Mouse (Mus musculus) forebrain, postnatal 0 days (tissue): Measurements from ENCODE around the gene Rnf26. TPM values are rescaled to one million over a fixed set of nuclear protein-coding genes. Genes with fewer than 3 reads are reported as not detected.

ENCODE experiments used
- ATAC-seq: fragments of 200-750 bp; cut with Nextera tagmentation; 2 replicates; pipeline ENCODE4 v1.8.0; 2017; ENCODE audit warnings: mild to moderate bottlenecking, moderate library complexity
- DNase-seq: peaks from one replicate; pipeline ENCODE4 v3.0.0-alpha.2; 2015
- H3K27ac ChIP-seq: fragments of 300-500 bp; sonication (generic); 2 replicates; pipeline ENCODE4 v1.5.1; 2014; ENCODE audit warnings: low read depth, mild to moderate bottlenecking, antibody characterized with exemption, low read length, moderate library complexity, mixed read lengths
- H3K27me3 ChIP-seq: fragments of 300-500 bp; sonication (generic); 2 replicates; pipeline ENCODE4 v1.6.1; 2014; ENCODE audit warnings: mild to moderate bottlenecking, low read length, mixed read lengths; ENCODE audit not compliant: insufficient read depth
- H3K36me3 ChIP-seq: fragments of 300-500 bp; sonication (generic); 2 replicates; pipeline ENCODE4 v1.6.1; 2014; ENCODE audit warnings: mild to moderate bottlenecking, moderate library complexity; ENCODE audit not compliant: insufficient read depth
- H3K4me1 ChIP-seq: fragments of 300-500 bp; sonication (generic); 2 replicates; pipeline ENCODE4 v1.6.1; 2014; ENCODE audit warnings: antibody characterized with exemption; ENCODE audit not compliant: insufficient read depth
- H3K4me2 ChIP-seq: fragments of 300-500 bp; sonication (generic); 2 replicates; pipeline ENCODE4 v1.6.1; 2014; ENCODE audit warnings: low read depth, mild to moderate bottlenecking, moderate library complexity
- H3K4me3 ChIP-seq: fragments of 300-500 bp; sonication (generic); 2 replicates; pipeline ENCODE4 v1.5.1; 2014; ENCODE audit warnings: low read depth, low read length, mixed read lengths
- H3K9ac ChIP-seq: fragments of 300-500 bp; sonication (generic); 2 replicates; pipeline ENCODE4 v1.6.1; 2014; ENCODE audit warnings: mild to moderate bottlenecking
- H3K9me3 ChIP-seq: fragments of 300-500 bp; sonication (generic); 2 replicates; pipeline ENCODE4 v1.6.1; 2016; ENCODE audit warnings: low read length
- CTCF ChIP-seq: sonication (generic); IDR thresholded peaks from 2 replicates; pipeline ENCODE4 v1.5.1; 2016; ENCODE audit warnings: antibody characterized with exemption, control low read depth, low read depth
- WGBS: fragments of 180-500 bp; shearing (Covaris S2); extraction: QIAGEN DNeasy Blood & Tissue Kit; methylation state at CpG from one replicate; pipeline ENCODE4 v1.1.7; 2014; 5-methylcytosine and 5-hydroxymethylcytosine counted together
- polyA plus RNA-seq: library from polyadenylated mRNA; unstranded; fragments of >200 nt; fragmentation: Nextera tagmentation; extraction: Ambion mirVana; gene quantifications from 2 replicates; pipeline ENCODE4 v1.2.1, GENCODE M21; 2015
- total RNA-seq: library from RNA; depleted of rRNA; stranded (reverse); fragments of >200 nt; gene quantifications from 2 replicates; pipeline ENCODE4 v1.2.3, GENCODE M21; 2014

Gene Rnf26
- total and polyA plus RNA-seq, 2 experiments from 2014 or later, result 16.0 to 38.8 TPM

DNA sequence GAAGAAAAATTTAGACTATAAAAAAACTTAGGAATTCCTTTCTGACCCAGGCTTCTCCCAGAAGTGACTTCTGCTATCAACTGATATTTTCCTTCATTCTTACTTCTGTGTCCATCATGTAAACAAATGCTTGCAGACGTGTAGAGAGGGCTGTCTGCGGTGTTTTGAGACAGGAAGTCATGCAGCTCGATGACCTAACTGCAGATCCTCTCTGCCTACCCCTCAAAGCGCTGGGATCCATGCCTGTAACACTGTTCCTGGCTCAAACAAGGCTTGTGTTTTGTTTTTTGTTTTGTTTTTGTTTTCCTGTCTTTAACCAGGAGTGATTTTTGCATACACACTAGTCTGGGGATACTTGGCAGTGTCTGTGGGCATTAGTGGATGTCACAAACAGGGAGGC, 24.5 kb upstream of the Rnf26 start:
- H3K36me3 ChIP-seq, result 0 out of 2 replicates have a peak, but pooled peaks cover 3% of the 10 kb centered on the region
- no peak overlapping the region for H3K27ac ChIP-seq
- WGBS, result 67% methylated on average over 4 of the region's 4 CpGs
- H3K27me3 ChIP-seq, result peaks cover 16% of the 10 kb centered on the region
- no peaks in the 10 kb centered on the region for H3K9me3 ChIP-seq
- DNase-seq, result no peak
- H3K4me1 ChIP-seq, result peaks cover 8% of the 10 kb centered on the region; the same call in 1 of the 2 replicates
- ATAC-seq, result no peak
- no peak overlapping the region for H3K4me2 ChIP-seq
- H3K4me3 ChIP-seq, result no peak overlapping the region
- H3K9ac ChIP-seq, result no peak overlapping the region
- no peak for TF ChIP-seq CTCF

DNA sequence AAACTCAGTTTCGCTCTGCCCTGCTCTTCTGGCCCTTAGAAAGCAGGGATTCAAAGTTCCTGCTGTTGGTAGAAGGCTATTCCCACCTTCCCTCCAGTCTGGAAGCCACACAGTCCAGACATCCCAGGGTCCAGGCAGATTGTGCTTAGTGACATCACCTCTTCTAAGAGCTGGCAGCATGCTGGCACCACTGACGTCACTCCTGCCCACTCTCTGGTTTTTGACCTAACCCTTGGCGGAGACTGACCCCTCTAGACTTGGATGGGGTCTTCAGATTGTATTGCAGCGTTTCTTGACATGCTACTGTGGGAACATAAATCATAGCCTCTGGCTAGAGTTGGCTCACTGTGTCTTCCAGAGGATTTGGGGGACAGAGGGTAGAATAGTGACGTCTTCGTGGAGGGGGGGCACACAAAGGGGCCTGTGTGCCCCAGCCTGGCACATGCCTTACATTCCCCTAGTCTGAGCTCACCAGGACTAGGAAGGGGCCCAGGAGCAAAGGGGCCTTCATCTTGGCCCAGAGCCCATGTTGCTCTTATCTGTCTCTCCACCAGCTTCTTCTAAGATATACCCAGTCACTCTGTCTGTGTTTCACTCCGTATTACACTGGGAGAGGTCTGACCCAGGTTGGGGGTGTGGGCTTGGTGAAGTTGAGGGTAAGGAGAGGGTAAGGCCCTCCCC, 22.6 kb upstream of the Rnf26 start:
- H3K27ac ChIP-seq, result no peak overlapping the region
- H3K9ac ChIP-seq, result no peak overlapping the region
- DNase-seq, result no peak
- TF ChIP-seq CTCF, result no peak
- peaks cover 8% of the 10 kb centered on the region; the same call in 1 of the 2 replicates for H3K4me1 ChIP-seq
- no peaks in the 10 kb centered on the region for H3K36me3 ChIP-seq
- ATAC-seq, result no peak
- WGBS, result 42% methylated on average over 7 of the region's 7 CpGs
- H3K9me3 ChIP-seq, result no peaks in the 10 kb centered on the region
- peak overlapping the region; percentile 86 for H3K4me2 ChIP-seq
- no peak overlapping the region for H3K4me3 ChIP-seq
- H3K27me3 ChIP-seq, result peaks cover 22% of the 10 kb centered on the region

- Histone ChIP-seq H3K4me3 (peak overlapping the region; percentile 41), H3K27ac (no peak overlapping the region), H3K4me2 (peak overlapping the region; percentile 86), H3K9me3 (no peaks in the 10 kb centered on the region), H3K36me3 (no peaks in the 10 kb centered on the region), H3K27me3 (peaks cover 23% of the 10 kb centered on the region), H3K9ac (peak overlapping the region; percentile 2; the same call in 1 of the 2 replicates), H3K4me1 (peaks cover 8% of the 10 kb centered on the region; the same call in 1 of the 2 replicates)
- DNase-seq, result peak; percentile 34
- 3% methylated on average over 49 of the region's 49 CpGs for WGBS
- no peak for TF ChIP-seq CTCF
- ATAC-seq, result peak; percentile 21
Observed at GRCm38 (mm10) chr9:44134851-44135730, 21.8 kb upstream of the Rnf26 start.

DNA sequence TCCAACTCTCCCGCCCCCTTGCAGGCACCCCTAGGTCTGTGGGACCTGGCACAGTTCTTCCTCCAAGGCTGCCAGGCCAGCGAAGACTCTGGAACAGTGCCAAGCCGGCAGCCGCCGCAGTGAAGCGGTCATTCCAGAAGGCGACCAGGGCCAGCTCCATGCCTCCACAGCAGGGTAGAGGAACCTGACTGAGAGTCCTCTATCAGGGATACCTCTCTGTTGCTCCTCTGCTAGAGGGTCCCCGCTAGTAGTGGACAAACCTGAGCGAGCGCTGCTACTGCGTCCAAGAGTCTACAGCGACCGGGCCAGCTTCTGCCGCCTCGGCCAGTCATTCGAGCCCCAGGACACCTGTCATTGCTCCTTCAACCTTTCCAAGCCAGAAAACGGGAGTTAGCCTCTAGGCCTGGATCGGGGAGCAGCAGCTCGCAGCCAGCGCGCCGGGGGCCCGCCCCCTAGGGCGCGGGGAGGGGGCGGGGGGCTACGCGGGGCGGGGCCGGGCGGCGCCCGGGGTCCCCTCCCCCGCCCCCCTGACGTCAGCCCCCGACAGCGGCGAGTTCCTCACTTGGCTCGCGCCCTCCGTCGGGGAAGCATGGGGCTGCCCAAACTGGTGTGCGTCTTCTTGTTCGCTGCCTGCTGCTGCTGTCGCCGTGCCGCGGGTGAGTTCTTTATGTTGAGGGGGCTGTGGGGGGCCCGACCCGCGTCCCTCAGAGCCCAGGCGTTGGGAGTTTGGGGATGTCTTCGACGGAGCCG, 21.0 kb upstream of the Rnf26 start, which contains the start of gene Mcam:
TSS of gene Mcam (plus strand) at position 369 of the 750 bp plus-strand sequence.
- H3K9me3 ChIP-seq, result no peaks in the 10 kb centered on the region
- peak within 1 kb of the TSS; percentile 2; the same call in 1 of the 2 replicates for H3K9ac ChIP-seq
- DNase-seq (peak; percentile 67), ATAC-seq (peak; percentile 51)
- H3K4me2 ChIP-seq, result peak within 1 kb of the TSS; percentile 86
- H3K36me3 ChIP-seq, result no peaks in the 10 kb centered on the region
- 3% methylated on average over 44 of the region's 55 CpGs for whole genome bisulfite sequencing
- H3K4me1 ChIP-seq, result peaks cover 8% of the 10 kb centered on the region; the same call in 1 of the 2 replicates
- H3K4me3 ChIP-seq, result peak within 1 kb of the TSS; percentile 41
- H3K27ac ChIP-seq, result no peak within 1 kb of the TSS
- no peak for TF ChIP-seq CTCF
- peaks cover 23% of the 10 kb centered on the region for H3K27me3 ChIP-seq

DNA sequence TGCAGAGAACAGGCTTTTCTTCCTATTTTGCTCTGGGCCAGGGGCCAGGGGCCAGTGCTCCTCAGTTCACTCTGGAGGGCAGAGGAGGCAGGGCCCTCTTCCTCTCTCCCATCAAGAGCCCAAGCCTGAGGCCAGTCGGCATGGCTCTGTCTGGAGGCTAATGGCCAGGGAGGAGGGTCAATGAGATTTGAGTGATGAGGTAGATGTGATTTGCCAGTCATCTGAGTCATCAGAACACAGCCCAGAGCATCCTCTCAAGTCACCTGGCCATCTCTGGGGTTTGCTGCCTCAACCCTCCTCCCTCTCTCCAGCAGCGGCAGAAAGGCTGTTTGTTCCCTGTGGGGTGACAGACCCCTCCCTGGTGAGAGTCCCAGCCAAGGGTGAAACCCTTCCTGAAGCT, 20.0 kb upstream of the Rnf26 start:
- peaks cover 23% of the 10 kb centered on the region for H3K27me3 ChIP-seq
- H3K9ac ChIP-seq, result no peak overlapping the region
- ATAC-seq, result no peak
- H3K4me1 ChIP-seq, result peaks cover 8% of the 10 kb centered on the region; the same call in 1 of the 2 replicates
- no peak for TF ChIP-seq CTCF
- H3K27ac ChIP-seq, result no peak overlapping the region
- H3K4me2 ChIP-seq, result no peak overlapping the region
- 18% methylated on average over 2 of the region's 2 CpGs for WGBS
- no peak overlapping the region for H3K4me3 ChIP-seq
- H3K9me3 ChIP-seq, result no peaks in the 10 kb centered on the region
- H3K36me3 ChIP-seq, result no peaks in the 10 kb centered on the region
- DNase-seq, result no peak

GRCm38 (mm10) chr9:44132200-44132599, 18.9 kb upstream of the Rnf26 start:
- H3K27ac ChIP-seq, result no peak overlapping the region
- no peaks in the 10 kb centered on the region for H3K9me3 ChIP-seq
- TF ChIP-seq CTCF, result no peak
- DNase-seq (no peak), ATAC-seq (no peak)
- peaks cover 8% of the 10 kb centered on the region; the same call in 1 of the 2 replicates for H3K4me1 ChIP-seq
- H3K27me3 ChIP-seq, result peaks cover 23% of the 10 kb centered on the region
- H3K4me2 ChIP-seq, result no peak overlapping the region
- H3K36me3 ChIP-seq, result no peaks in the 10 kb centered on the region
- H3K9ac ChIP-seq, result no peak overlapping the region
- WGBS, result 67% methylated on average over 5 of the region's 5 CpGs
- no peak overlapping the region for H3K4me3 ChIP-seq
